Mouse (Mus musculus) erythroblast, embryonic 14.5 days (primary cell): ENCODE data around the gene Nthl1. TPM values are rescaled to one million over a fixed set of nuclear protein-coding genes. Genes with fewer than 3 reads are reported as not detected.
A peak's percentile ranks its signal among the peaks of the same experiment; 100 is the strongest.

Source experiments
- H3K27me3 ChIP-seq: 2 replicates; pipeline ENCODE4 v1.6.1; 2012; ENCODE audit warnings: inconsistent platforms; ENCODE audit not compliant: control insufficient read depth
- H3K36me3 ChIP-seq: 2 replicates; pipeline ENCODE4 v1.6.1; 2012; ENCODE audit warnings: mild to moderate bottlenecking, inconsistent platforms; ENCODE audit not compliant: control insufficient read depth
- H3K4me1 ChIP-seq: 2 replicates; pipeline ENCODE4 v1.6.1; 2012; ENCODE audit warnings: inconsistent platforms; ENCODE audit not compliant: control insufficient read depth
- H3K4me3 ChIP-seq: replicated peaks from 2 replicates; pipeline ENCODE3; 2012; ENCODE audit warnings: moderate library complexity, mild to moderate bottlenecking, inconsistent platforms
- H3K9me3 ChIP-seq: 2 replicates; pipeline ENCODE4 v1.6.1; 2012; ENCODE audit warnings: low read length, inconsistent platforms, mixed read lengths; ENCODE audit not compliant: control insufficient read depth
- GATA1 ChIP-seq: IDR thresholded peaks from 2 replicates; pipeline ENCODE4 v1.6.1; 2012; ENCODE audit warnings: low read length, inconsistent platforms, mixed read lengths
- TAL1 ChIP-seq: IDR thresholded peaks from 3 replicates; pipeline ENCODE4 v1.6.1; 2012; ENCODE audit warnings: low read length, inconsistent platforms, mixed read lengths
- polyA plus RNA-seq: library from polyadenylated mRNA; stranded (reverse); fragments of >175 nt; gene quantifications from 2 replicates; pipeline ENCODE4 v1.2.3, GENCODE M21; 2012

Gene Nthl1
- polyA plus RNA-seq, 1 experiment: 0.04 TPM

DNA sequence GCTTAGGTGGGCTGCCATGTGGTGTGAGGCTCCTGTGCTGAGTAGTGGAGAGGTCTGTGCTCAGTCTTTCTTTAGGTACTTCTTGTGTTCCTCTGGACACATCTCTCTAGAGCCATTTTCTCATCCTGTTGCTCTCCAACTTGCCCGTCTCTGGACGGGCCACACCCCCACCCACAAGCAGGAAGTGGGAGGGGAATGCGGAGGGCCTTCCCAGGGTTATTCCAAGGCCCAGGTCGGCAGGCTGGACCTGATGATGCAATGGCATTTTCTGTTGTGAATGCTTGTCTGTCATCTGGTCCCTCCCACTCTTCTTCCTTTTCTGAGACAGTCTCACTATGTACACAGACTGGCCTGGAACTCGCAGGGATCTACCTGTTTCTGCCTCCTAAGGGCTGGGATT lies 39.7 kb downstream of the Nthl1 start:
- H3K27me3 ChIP-seq: no peaks in the 10 kb centered on the region
- H3K9me3 ChIP-seq: no peaks in the 10 kb centered on the region
- TF ChIP-seq GATA1: no peak
- no peak for TF ChIP-seq TAL1
- peaks cover 70% of the 10 kb centered on the region for H3K4me1 ChIP-seq
- H3K4me3 ChIP-seq: peak overlapping the region; percentile 12
- H3K36me3 ChIP-seq: peaks cover 40% of the 10 kb centered on the region

- Histone ChIP-seq H3K36me3 (peaks cover 61% of the 10 kb centered on the region), H3K4me3 (no peak overlapping the region), H3K4me1 (peaks cover 66% of the 10 kb centered on the region), H3K9me3 (no peaks in the 10 kb centered on the region), H3K27me3 (no peaks in the 10 kb centered on the region)
- TF ChIP-seq GATA1: no peak
- TF ChIP-seq TAL1: no peak
Measured at GRCm38 (mm10) chr17:24674277-24674676, 41.8 kb downstream of the Nthl1 start.

- Histone ChIP-seq H3K4me1 (peaks cover 49% of the 10 kb centered on the region), H3K36me3 (peaks cover 79% of the 10 kb centered on the region), H3K4me3 (no peak overlapping the region), H3K27me3 (no peaks in the 10 kb centered on the region), H3K9me3 (no peaks in the 10 kb centered on the region)
- TF ChIP-seq GATA1 (no peak), TAL1 (no peak)
Measured at GRCm38 (mm10) chr17:24676187-24676586, 43.7 kb downstream of the Nthl1 start.

DNA sequence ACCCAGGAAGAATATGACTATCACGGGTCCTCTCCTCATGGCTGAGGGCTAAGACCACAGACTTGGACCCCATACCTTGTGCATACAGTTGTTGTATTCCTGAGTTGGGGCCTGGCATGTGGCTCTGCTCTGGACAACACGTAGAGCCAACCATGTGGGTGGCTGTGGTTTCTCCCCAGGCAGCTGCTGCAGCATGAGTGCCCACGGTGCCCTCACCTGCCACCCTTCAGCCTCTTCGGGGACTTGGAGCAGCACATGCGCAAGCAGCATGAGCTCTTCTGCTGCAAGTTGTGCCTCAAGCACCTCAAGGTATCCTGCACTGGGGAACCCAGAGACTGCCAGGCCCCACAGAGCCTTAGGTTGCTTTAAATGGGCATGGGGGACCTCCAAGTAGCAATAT lies 44.4 kb downstream of the Nthl1 start:
- Histone ChIP-seq H3K9me3 (no peaks in the 10 kb centered on the region), H3K36me3 (peaks cover 83% of the 10 kb centered on the region), H3K27me3 (no peaks in the 10 kb centered on the region), H3K4me3 (no peak overlapping the region), H3K4me1 (peaks cover 42% of the 10 kb centered on the region)
- TF ChIP-seq TAL1: no peak
- TF ChIP-seq GATA1: no peak

DNA sequence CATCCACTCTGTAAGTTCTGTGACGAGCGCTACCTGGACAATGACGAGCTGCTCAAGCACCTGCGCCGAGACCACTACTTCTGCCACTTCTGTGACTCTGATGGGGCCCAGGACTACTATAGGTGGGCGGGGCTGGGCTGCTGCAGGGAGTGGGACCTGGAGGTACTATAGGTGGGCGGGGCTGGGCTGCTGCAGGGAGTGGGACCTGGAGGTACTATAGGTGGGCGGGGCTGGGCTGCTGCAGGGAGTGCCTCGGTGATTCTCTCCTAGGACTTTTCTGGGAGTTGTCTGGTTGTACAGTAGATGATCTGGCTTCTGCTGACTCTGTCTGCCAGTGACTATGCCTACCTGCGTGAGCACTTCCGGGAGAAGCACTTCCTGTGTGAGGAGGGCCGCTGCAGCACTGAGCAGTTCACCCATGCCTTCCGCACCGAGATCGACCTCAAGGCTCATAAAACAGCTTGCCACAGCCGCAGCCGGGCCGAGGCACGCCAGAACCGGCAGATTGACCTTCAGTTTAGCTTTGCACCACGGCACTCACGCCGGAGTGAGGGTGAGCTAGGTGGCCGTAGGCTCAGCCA lies 45.1 kb downstream of the Nthl1 start:
- peaks cover 83% of the 10 kb centered on the region for H3K36me3 ChIP-seq
- TF ChIP-seq GATA1: no peak
- TF ChIP-seq TAL1: no peak
- no peaks in the 10 kb centered on the region for H3K9me3 ChIP-seq
- peaks cover 37% of the 10 kb centered on the region for H3K4me1 ChIP-seq
- no peak overlapping the region for H3K4me3 ChIP-seq
- H3K27me3 ChIP-seq: no peaks in the 10 kb centered on the region

GRCm38 (mm10) chr17:24686514-24686913 lies 54.0 kb downstream of the Nthl1 start:
- H3K4me3 ChIP-seq: peak overlapping the region; percentile 6
- TF ChIP-seq GATA1: no peak
- no peak for TF ChIP-seq TAL1
- peaks cover 31% of the 10 kb centered on the region for H3K4me1 ChIP-seq
- peaks cover 55% of the 10 kb centered on the region for H3K27me3 ChIP-seq
- peaks cover 7% of the 10 kb centered on the region for H3K36me3 ChIP-seq
- peaks cover 14% of the 10 kb centered on the region; the same call in 1 of the 2 replicates for H3K9me3 ChIP-seq

DNA sequence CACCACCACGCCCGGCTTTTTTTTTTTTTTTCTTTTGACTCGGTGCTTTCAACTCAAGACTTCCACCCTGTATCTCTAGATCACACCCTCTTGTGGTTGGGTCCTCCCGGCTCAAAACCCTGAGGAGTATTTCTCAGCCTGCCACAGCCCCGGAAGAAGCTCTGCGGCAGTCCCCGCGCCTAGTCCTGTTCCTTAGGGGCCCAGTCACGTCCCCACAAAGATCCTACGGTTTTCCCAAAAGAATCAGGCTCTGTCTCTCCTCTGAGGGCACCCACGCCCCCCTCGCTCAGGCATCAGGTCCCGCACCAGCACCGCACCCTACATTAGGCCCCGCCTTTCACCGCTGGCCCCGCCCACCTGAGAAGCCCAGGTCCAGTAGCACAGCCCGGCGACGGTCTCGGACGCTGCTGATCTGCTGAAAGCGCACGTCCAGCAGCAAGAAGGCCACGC lies 54.7 kb downstream of the Nthl1 start:
- TF ChIP-seq TAL1: no peak
- TF ChIP-seq GATA1: no peak
- peak overlapping the region; percentile 52 for H3K4me3 ChIP-seq
- H3K9me3 ChIP-seq: peaks cover 14% of the 10 kb centered on the region; the same call in 1 of the 2 replicates
- H3K27me3 ChIP-seq: peaks cover 58% of the 10 kb centered on the region
- peaks cover 34% of the 10 kb centered on the region for H3K4me1 ChIP-seq
- peaks cover 3% of the 10 kb centered on the region for H3K36me3 ChIP-seq

DNA sequence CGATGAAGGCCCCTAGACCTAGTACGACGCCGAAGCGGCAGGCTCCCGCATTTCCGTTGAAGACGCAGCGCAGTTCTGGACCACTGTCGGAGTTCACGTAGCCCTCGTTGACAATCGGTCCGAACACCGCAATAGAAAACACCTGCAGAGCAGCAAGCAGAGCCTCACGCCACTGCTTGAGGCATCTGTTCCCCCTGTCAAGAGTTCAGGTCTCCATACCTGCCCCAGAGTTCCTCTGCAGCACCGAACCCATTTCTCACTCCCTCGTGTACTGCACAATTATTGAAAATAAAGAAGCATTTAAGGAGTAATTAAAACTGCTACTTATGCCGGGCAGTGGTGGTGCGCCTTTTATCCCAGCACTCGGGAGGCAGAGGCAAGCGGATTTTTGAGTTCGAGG lies 55.1 kb downstream of the Nthl1 start:
- peaks cover 63% of the 10 kb centered on the region for H3K27me3 ChIP-seq
- H3K9me3 ChIP-seq: peaks cover 14% of the 10 kb centered on the region; the same call in 1 of the 2 replicates
- peaks cover 35% of the 10 kb centered on the region for H3K4me1 ChIP-seq
- H3K36me3 ChIP-seq: peaks cover 7% of the 10 kb centered on the region
- peak overlapping the region; percentile 52 for H3K4me3 ChIP-seq
- TF ChIP-seq TAL1: no peak
- TF ChIP-seq GATA1: no peak

Other genes with a start within 250 kb of the Nthl1 start
- 18.1 and 24.0 TPM in 2 replicates for gene Rnps1, start 218.1 kb upstream of the Nthl1 start, polyA plus RNA-seq
- gene Eci1, start 206.0 kb upstream of the Nthl1 start, polyA plus RNA-seq: 9.3 and 10.6 TPM in 2 replicates
- gene Dnase1l2, start 189.6 kb upstream of the Nthl1 start, polyA plus RNA-seq: 0.15 TPM in 1 of 2 replicates, not detected in the other
- gene E4f1, start 162.4 kb upstream of the Nthl1 start, polyA plus RNA-seq: 6.2 and 7.3 TPM in 2 replicates
- 13.0 and 15.1 TPM in 2 replicates for gene Pgp, start 162.3 kb upstream of the Nthl1 start, polyA plus RNA-seq
- gene Bricd5, start 158.8 kb upstream of the Nthl1 start, polyA plus RNA-seq: not detected in 2 replicates
- 1.4 and 1.7 TPM in 2 replicates for gene Mlst8, start 153.6 kb upstream of the Nthl1 start, polyA plus RNA-seq
- not detected in 2 replicates for gene Caskin1, start 144.1 kb upstream of the Nthl1 start, polyA plus RNA-seq
- 11.3 and 12.7 TPM in 2 replicates for gene Traf7, start 104.7 kb upstream of the Nthl1 start, polyA plus RNA-seq
- 0.09 TPM in 1 of 2 replicates, not detected in the other for gene Rab26, start 98.5 kb upstream of the Nthl1 start, polyA plus RNA-seq
- 0.14 and 0.21 TPM in 2 replicates for gene Pkd1, start 82.8 kb upstream of the Nthl1 start, polyA plus RNA-seq
- gene Tsc2, start 50 bp upstream of the Nthl1 start, polyA plus RNA-seq: 4.0 and 5.2 TPM in 2 replicates
- 0.04 and 0.18 TPM in 2 replicates for gene Slc9a3r2, start 17.6 kb downstream of the Nthl1 start, polyA plus RNA-seq
- not detected in 2 replicates for gene Npw, start 25.8 kb downstream of the Nthl1 start, polyA plus RNA-seq
- 7.3 and 7.6 TPM in 2 replicates for gene Zfp598, start 37.0 kb downstream of the Nthl1 start, polyA plus RNA-seq
- not detected in 2 replicates for gene Syngr3, start 57.3 kb downstream of the Nthl1 start, polyA plus RNA-seq
- gene Gfer, start 63.5 kb downstream of the Nthl1 start, polyA plus RNA-seq: 6.4 and 9.0 TPM in 2 replicates
- gene Noxo1, start 63.6 kb downstream of the Nthl1 start, polyA plus RNA-seq: 0.02 TPM in 1 of 2 replicates, not detected in the other
- gene Tbl3, start 75.0 kb downstream of the Nthl1 start, polyA plus RNA-seq: 1.1 and 1.8 TPM in 2 replicates
- 0.19 TPM in 1 of 2 replicates, not detected in the other for gene Rnf151, start 85.4 kb downstream of the Nthl1 start, polyA plus RNA-seq
- gene Rps2, start 85.4 kb downstream of the Nthl1 start, polyA plus RNA-seq: 143 and 504 TPM in 2 replicates
- 104 and 106 TPM in 2 replicates for gene Ndufb10, start 91.8 kb downstream of the Nthl1 start, polyA plus RNA-seq
- not detected in 2 replicates for gene Rpl3l, start 95.1 kb downstream of the Nthl1 start, polyA plus RNA-seq
- 1.5 and 1.7 TPM in 2 replicates for gene Msrb1, start 104.0 kb downstream of the Nthl1 start, polyA plus RNA-seq
- not detected in 2 replicates for gene Hs3st6, start 120.3 kb downstream of the Nthl1 start, polyA plus RNA-seq
- gene Meiob, start 171.6 kb downstream of the Nthl1 start, polyA plus RNA-seq: not detected in 2 replicates
- 26.8 and 33.4 TPM in 2 replicates for gene Hagh, start 207.5 kb downstream of the Nthl1 start, polyA plus RNA-seq
- 2.3 and 2.9 TPM in 2 replicates for gene Fahd1, start 217.7 kb downstream of the Nthl1 start, polyA plus RNA-seq
- not detected in 2 replicates for gene Igfals, start 233.3 kb downstream of the Nthl1 start, polyA plus RNA-seq